9 mouse cellular contexts compared by ENCODE assay signal in genomic region chr3:62860731-62861130, GRCm38 (mm10).
A peak's percentile ranks its signal among the peaks of the same experiment; 100 is the strongest.
DNase-seq lines count a peak whose midpoint lies in the region; ATAC-seq lines count a peak whose summit lies in the region.
"Had no signal": no experiment of that assay in that cellular context is flagged by ENCODE, and none has a peak within 500 bp of the region (broad histone marks: within the 10 kb centered on the region; RNA-seq: fewer than 3 reads in every experiment).

No protein-coding gene starts in this region.

- H3K27ac ChIP-seq in kidney, embryonic 14.5 days (ENCODE audit: low read depth, low read length), result no peak overlapping the region
- no peak overlapping the region for H3K27ac ChIP-seq in hindbrain, embryonic 14.5 days
- H3K27ac ChIP-seq in liver, embryonic 12.5 days, result no peak overlapping the region
- H3K27ac ChIP-seq: neural tube, embryonic 13.5 days had no signal

- ATAC-seq in kidney, embryonic 14.5 days (ENCODE audit: low FRiP score, low TSS enrichment), result no peak
- ATAC-seq in hindbrain, embryonic 14.5 days (ENCODE audit: low FRiP score), result peak; percentile 82; the same call in 1 of the 2 replicates
- ATAC-seq in liver, embryonic 12.5 days, result no peak

- no peak overlapping the region for H3K4me2 ChIP-seq in kidney, embryonic 14.5 days (replicated peaks; ENCODE audit: low read depth, low read length)
- H3K4me2 ChIP-seq in hindbrain, embryonic 14.5 days (replicated peaks), result no peak overlapping the region
- H3K4me2 ChIP-seq in liver, embryonic 12.5 days, result no peak overlapping the region
- H3K4me2 ChIP-seq: neural tube, embryonic 13.5 days had no signal

- no peaks in the 10 kb centered on the region for H3K4me1 ChIP-seq in kidney, embryonic 14.5 days (ENCODE audit: control insufficient read depth, insufficient read depth, low read length)
- H3K4me1 ChIP-seq in hindbrain, embryonic 14.5 days (replicated peaks; ENCODE audit: control insufficient read depth, insufficient read depth, low read length), result no peaks in the 10 kb centered on the region
- no peaks in the 10 kb centered on the region for H3K4me1 ChIP-seq in liver, embryonic 12.5 days
- H3K4me1 ChIP-seq: neural tube, embryonic 13.5 days had no signal

- H3K9me3 ChIP-seq in kidney, embryonic 14.5 days (ENCODE audit: control insufficient read depth, low read length), result no peaks in the 10 kb centered on the region
- H3K9me3 ChIP-seq in hindbrain, embryonic 14.5 days (ENCODE audit: control insufficient read depth, low read length), result no peaks in the 10 kb centered on the region
- H3K9me3 ChIP-seq in liver, embryonic 12.5 days (replicated peaks), result no peaks in the 10 kb centered on the region
- H3K9me3 ChIP-seq: neural tube, embryonic 13.5 days had no signal

- no peaks in the 10 kb centered on the region for H3K36me3 ChIP-seq in kidney, embryonic 14.5 days (ENCODE audit: control insufficient read depth, insufficient read depth, low read length)
- H3K36me3 ChIP-seq in hindbrain, embryonic 14.5 days (replicated peaks; ENCODE audit: control insufficient read depth, insufficient read depth), result no peaks in the 10 kb centered on the region
- H3K36me3 ChIP-seq in liver, embryonic 12.5 days, result no peaks in the 10 kb centered on the region
- H3K36me3 ChIP-seq: neural tube, embryonic 13.5 days had no signal

- peak; percentile 22 for DNase-seq in kidney, adult 9 months
- peak; percentile 52 for DNase-seq in embryo, embryonic 10 days (ENCODE audit: low spot score)
- DNase-seq in hindbrain, embryonic 14.5 days (ENCODE audit: low spot score), result peak; percentile 61
- peak; percentile 4 for DNase-seq in lung, postnatal 14 days
- DNase-seq in spleen, postnatal 10 days (ENCODE audit: low spot score in 2 of 2), result no peak
- no peak for DNase-seq in heart, adult 9 months (ENCODE audit: low spot score in 2 of 2)

- H3K4me3 ChIP-seq in kidney, embryonic 14.5 days (ENCODE audit: low read length), result no peak overlapping the region
- no peak overlapping the region for H3K4me3 ChIP-seq in hindbrain, embryonic 14.5 days (replicated peaks; ENCODE audit: low read length)
- H3K4me3 ChIP-seq in liver, embryonic 12.5 days, result no peak overlapping the region
- H3K4me3 ChIP-seq: neural tube, embryonic 13.5 days had no signal

- no peak overlapping the region for H3K9ac ChIP-seq in kidney, embryonic 14.5 days (ENCODE audit: low read depth, low read length)
- no peak overlapping the region for H3K9ac ChIP-seq in hindbrain, embryonic 14.5 days
- H3K9ac ChIP-seq in liver, embryonic 12.5 days, result no peak overlapping the region
- H3K9ac ChIP-seq: neural tube, embryonic 13.5 days had no signal

- 16% methylated on average over 3 of the region's 3 CpGs for WGBS in kidney, embryonic 14.5 days
- 6% methylated on average over 3 of the region's 3 CpGs for WGBS in hindbrain, embryonic 14.5 days
- WGBS in liver, embryonic 12.5 days (ENCODE audit: insufficient replicate concordance), result 16% methylated on average over 3 of the region's 3 CpGs

- no peaks in the 10 kb centered on the region for H3K27me3 ChIP-seq in kidney, embryonic 14.5 days (ENCODE audit: control insufficient read depth, insufficient read depth, low read length)
- no peaks in the 10 kb centered on the region for H3K27me3 ChIP-seq in hindbrain, embryonic 14.5 days (ENCODE audit: control insufficient read depth, insufficient read depth, low read length)
- no peaks in the 10 kb centered on the region for H3K27me3 ChIP-seq in liver, embryonic 12.5 days (replicated peaks)
- H3K27me3 ChIP-seq: neural tube, embryonic 13.5 days had no signal

Comparison
In these comparisons a context has a peak if more than half of its experiments do, and no peak if none do; other contexts are left out.
1. DNase-seq: peak in kidney, adult 9 months (single experiment), embryo, embryonic 10 days (single experiment), hindbrain, embryonic 14.5 days (single experiment) and lung, postnatal 14 days (single experiment); none in spleen, postnatal 10 days (0 of 2) and heart, adult 9 months (0 of 2).